Mouse (Mus musculus) kidney, postnatal 0 days (tissue): ENCODE measurements around the gene Flrt2. TPM values are rescaled to one million over a fixed set of nuclear protein-coding genes. Genes with fewer than 3 reads are reported as not detected.
A peak's percentile ranks its signal among the peaks of the same experiment; 100 is the strongest.

ENCODE experiments used
- ATAC-seq: fragments of 200-750 bp; cut with Nextera tagmentation; replicated peaks from 2 replicates; pipeline ENCODE4 v1.8.0; 2017; ENCODE audit warnings: low read depth, moderate number of reproducible peaks, moderate TSS enrichment, moderate library complexity; ENCODE audit not compliant: low FRiP score
- DNase-seq: peaks from one replicate; pipeline ENCODE4 v3.0.0-alpha.2; 2016; ENCODE audit warnings: low spot score
- H3K27ac ChIP-seq: fragments of 300-500 bp; sonication (generic); 2 replicates; pipeline ENCODE4 v1.5.1; 2014; ENCODE audit warnings: mild to moderate bottlenecking
- H3K27me3 ChIP-seq: fragments of 300-500 bp; sonication (generic); 2 replicates; pipeline ENCODE4 v1.6.1; 2014; ENCODE audit warnings: low read length, mixed read lengths; ENCODE audit not compliant: insufficient read depth
- H3K36me3 ChIP-seq: fragments of 300-500 bp; sonication (generic); 2 replicates; pipeline ENCODE4 v1.6.1; 2014; ENCODE audit warnings: low read length, mixed read lengths; ENCODE audit not compliant: insufficient read depth
- H3K4me1 ChIP-seq: fragments of 300-500 bp; sonication (generic); replicated peaks from 2 replicates; pipeline ENCODE4 v1.6.1; 2014; ENCODE audit warnings: antibody characterized with exemption, low read length, mixed read lengths; ENCODE audit not compliant: insufficient read depth
- H3K4me2 ChIP-seq: fragments of 300-500 bp; sonication (generic); 2 replicates; pipeline ENCODE4 v1.6.1; 2014; ENCODE audit warnings: mild to moderate bottlenecking, low read length, moderate library complexity, mixed read lengths
- H3K4me3 ChIP-seq: fragments of 300-500 bp; sonication (generic); replicated peaks from 2 replicates; pipeline ENCODE4 v1.5.1; 2014; ENCODE audit warnings: low read depth, low read length
- H3K9ac ChIP-seq: fragments of 300-500 bp; sonication (generic); 2 replicates; pipeline ENCODE4 v1.6.1; 2014; ENCODE audit warnings: low read depth, low read length
- H3K9me3 ChIP-seq: fragments of 300-500 bp; sonication (generic); replicated peaks from 2 replicates; pipeline ENCODE4 v1.6.1; 2016; ENCODE audit warnings: low read length, inconsistent platforms, mixed read lengths
- CTCF ChIP-seq: IDR thresholded peaks from 2 replicates; pipeline ENCODE4 v1.5.1; 2016; ENCODE audit warnings: antibody characterized with exemption, low read depth, mild to moderate bottlenecking, moderate library complexity
- WGBS: fragments of 180-500 bp; shearing (Covaris S2); extraction: QIAGEN DNeasy Blood & Tissue Kit; methylation state at CpG from one replicate; pipeline ENCODE4 v1.1.7; 2014; 5-methylcytosine and 5-hydroxymethylcytosine counted together
- polyA plus RNA-seq: library from polyadenylated mRNA; unstranded; fragments of >200 nt; fragmentation: Nextera tagmentation; extraction: Ambion mirVana; gene quantifications from 2 replicates; pipeline ENCODE4 v1.2.1, GENCODE M21; 2015

The Flrt2 gene
- polyA plus RNA-seq, 1 experiment from 2014 or later: 15.6 TPM

- TF ChIP-seq CTCF: peak; percentile 55
- Histone ChIP-seq H3K27me3 (0 out of 2 replicates have a peak, but pooled peaks cover 3% of the 10 kb centered on the region), H3K27ac (peak overlapping the region; percentile 88), H3K36me3 (no peaks in the 10 kb centered on the region), H3K4me2 (peak overlapping the region; percentile 88), H3K9me3 (no peaks in the 10 kb centered on the region), H3K9ac (peak overlapping the region; percentile 80), H3K4me3 (peak overlapping the region; percentile 81), H3K4me1 (no peaks in the 10 kb centered on the region; the same call in none of the 2 replicates)
- ATAC-seq (peak; percentile 86), DNase-seq (peak; percentile 97)
- under 1% methylated on average over 68 of the region's 68 CpGs for whole genome bisulfite sequencing
These were observed 3.2 kb downstream of the Flrt2 start for GRCm38 (mm10) chr12:95694991-95695833.

GRCm38 (mm10) chr12:95695834-95696521 is 4.0 kb downstream of the Flrt2 start:
- Histone ChIP-seq H3K4me3 (peak overlapping the region; percentile 81), H3K4me2 (peak overlapping the region; percentile 88), H3K36me3 (no peaks in the 10 kb centered on the region), H3K4me1 (no peaks in the 10 kb centered on the region; the same call in none of the 2 replicates), H3K9ac (peak overlapping the region; percentile 80), H3K27ac (peak overlapping the region; percentile 88), H3K9me3 (no peaks in the 10 kb centered on the region), H3K27me3 (0 out of 2 replicates have a peak, but pooled peaks cover 3% of the 10 kb centered on the region)
- under 1% methylated on average over 26 of the region's 28 CpGs for WGBS
- TF ChIP-seq CTCF: 0 out of 2 replicates have a peak, but pooled peaks have one; percentile 43
- peak; percentile 20 for DNase-seq
- no peak; the same call in none of the 2 replicates for ATAC-seq

GRCm38 (mm10) chr12:95696522-95697025 is 4.5 kb downstream of the Flrt2 start:
- peak; percentile 44 for DNase-seq
- Histone ChIP-seq H3K36me3 (no peaks in the 10 kb centered on the region), H3K4me3 (peak overlapping the region; percentile 81), H3K4me1 (no peaks in the 10 kb centered on the region; the same call in none of the 2 replicates), H3K27me3 (0 out of 2 replicates have a peak, but pooled peaks cover 3% of the 10 kb centered on the region), H3K9ac (peak overlapping the region; percentile 80; the same call in 1 of the 2 replicates), H3K27ac (no peak overlapping the region), H3K9me3 (no peaks in the 10 kb centered on the region), H3K4me2 (peak overlapping the region; percentile 88)
- no peak for TF ChIP-seq CTCF
- WGBS: 5% methylated on average over 6 of the region's 6 CpGs
- no peak for ATAC-seq

GRCm38 (mm10) chr12:95698556-95698955 is 6.5 kb downstream of the Flrt2 start:
- Histone ChIP-seq H3K27ac (no peak overlapping the region), H3K9me3 (no peaks in the 10 kb centered on the region), H3K4me1 (no peaks in the 10 kb centered on the region; the same call in 1 of the 2 replicates), H3K4me2 (peak overlapping the region; percentile 88), H3K9ac (no peak overlapping the region), H3K36me3 (no peaks in the 10 kb centered on the region), H3K4me3 (peak overlapping the region; percentile 81), H3K27me3 (no peaks in the 10 kb centered on the region)
- ATAC-seq: no peak
- 32% methylated on average over 1 of the region's 1 CpGs for WGBS
- TF ChIP-seq CTCF: peak; percentile 63
- peak; percentile 67 for DNase-seq

- no peak for DNase-seq
- 68% methylated on average over 2 of the region's 2 CpGs for whole genome bisulfite sequencing
- no peak for TF ChIP-seq CTCF
- H3K27me3 ChIP-seq: no peaks in the 10 kb centered on the region
- H3K4me1 ChIP-seq: no peaks in the 10 kb centered on the region
- H3K9me3 ChIP-seq: no peaks in the 10 kb centered on the region
- H3K36me3 ChIP-seq: no peaks in the 10 kb centered on the region
- H3K4me3 ChIP-seq: no peak overlapping the region
- no peak overlapping the region for H3K27ac ChIP-seq
- H3K4me2 ChIP-seq: no peak overlapping the region
- ATAC-seq: no peak
- H3K9ac ChIP-seq: no peak overlapping the region
These were observed 8.7 kb downstream of the Flrt2 start for GRCm38 (mm10) chr12:95700746-95701145.

GRCm38 (mm10) chr12:95701580-95701979 is 9.6 kb downstream of the Flrt2 start:
- Histone ChIP-seq H3K9me3 (no peaks in the 10 kb centered on the region), H3K4me2 (no peak overlapping the region), H3K36me3 (no peaks in the 10 kb centered on the region), H3K27me3 (no peaks in the 10 kb centered on the region), H3K4me1 (no peaks in the 10 kb centered on the region), H3K9ac (no peak overlapping the region), H3K4me3 (no peak overlapping the region), H3K27ac (no peak overlapping the region)
- ATAC-seq (no peak), DNase-seq (peak; percentile 28)
- no peak for TF ChIP-seq CTCF
